Mouse (Mus musculus) stomach, postnatal 0 days (tissue): ENCODE data around the gene Arhgap10. TPM values are rescaled to one million over a fixed set of nuclear protein-coding genes. Genes with fewer than 3 reads are reported as not detected.

Experiments used
- ATAC-seq: fragments of 200-750 bp; cut with Nextera tagmentation; 2 replicates; pipeline ENCODE4 v1.8.0; 2017; ENCODE audit not compliant: low FRiP score, low TSS enrichment
- DNase-seq: peaks from one replicate; pipeline ENCODE4 v3.0.0-alpha.2; 2016; ENCODE audit warnings: low spot score
- H3K27ac ChIP-seq: fragments of 300-500 bp; sonication (generic); replicated peaks from 2 replicates; pipeline ENCODE4 v1.5.1; 2014; ENCODE audit warnings: mild to moderate bottlenecking, control low read depth
- H3K27me3 ChIP-seq: fragments of 300-500 bp; sonication (generic); 2 replicates; pipeline ENCODE4 v1.6.1; 2014; ENCODE audit warnings: low read length; ENCODE audit not compliant: control insufficient read depth, insufficient read depth
- H3K36me3 ChIP-seq: fragments of 300-500 bp; sonication (generic); 2 replicates; pipeline ENCODE4 v1.6.1; 2014; ENCODE audit warnings: low read length, mixed read lengths; ENCODE audit not compliant: control insufficient read depth, insufficient read depth
- H3K4me1 ChIP-seq: fragments of 300-500 bp; sonication (generic); replicated peaks from 2 replicates; pipeline ENCODE4 v1.6.1; 2014; ENCODE audit warnings: antibody characterized with exemption; ENCODE audit not compliant: control insufficient read depth, insufficient read depth
- H3K4me2 ChIP-seq: fragments of 300-500 bp; sonication (generic); replicated peaks from 2 replicates; pipeline ENCODE4 v1.6.1; 2014; ENCODE audit warnings: low read depth, mild to moderate bottlenecking, control low read depth, moderate library complexity
- H3K4me3 ChIP-seq: fragments of 300-500 bp; sonication (generic); 2 replicates; pipeline ENCODE4 v1.5.1; 2014; ENCODE audit warnings: low read depth, low read length, control low read depth
- H3K9ac ChIP-seq: fragments of 300-500 bp; sonication (generic); 2 replicates; pipeline ENCODE4 v1.6.1; 2014; ENCODE audit warnings: mild to moderate bottlenecking, low read length, control low read depth, mixed read lengths
- H3K9me3 ChIP-seq: fragments of 300-500 bp; sonication (generic); 2 replicates; pipeline ENCODE4 v1.6.1; 2016; ENCODE audit warnings: low read length; ENCODE audit not compliant: control insufficient read depth
- CTCF ChIP-seq: IDR thresholded peaks from 2 replicates; pipeline ENCODE4 v1.5.1; 2016; ENCODE audit warnings: antibody characterized with exemption, low read depth, mild to moderate bottlenecking, moderate library complexity
- EP300 ChIP-seq: optimal IDR thresholded peaks from 2 replicates; pipeline ENCODE3; 2016; ENCODE audit warnings: antibody characterized with exemption
- WGBS: fragments of 180-500 bp; shearing (Covaris S2); extraction: QIAGEN DNeasy Blood & Tissue Kit; methylation state at CpG from one replicate; pipeline ENCODE4 v1.1.7; 2014; 5-methylcytosine and 5-hydroxymethylcytosine counted together
- polyA plus RNA-seq: library from polyadenylated mRNA; unstranded; fragments of >200 nt; fragmentation: Nextera tagmentation; extraction: Ambion mirVana; gene quantifications from 2 replicates; pipeline ENCODE4 v1.2.1, GENCODE M21; 2015

The Arhgap10 gene
- polyA plus RNA-seq, result 18.8 TPM in 2 replicates

- WGBS, result under 1% methylated on average over 52 of the region's 95 CpGs
Measured at GRCm38 (mm10) chr8:77517301-77518200, at the start of gene Arhgap10. Arhgap10 (minus strand) TSS chr8:77517953.

GRCm38 (mm10) chr8:77561441-77561840, 43.7 kb upstream of the Arhgap10 start:
- no peaks in the 10 kb centered on the region for H3K9me3 ChIP-seq
- H3K4me1 ChIP-seq, result no peaks in the 10 kb centered on the region
- no peak for DNase-seq
- no peak for TF ChIP-seq EP300
- no peak for TF ChIP-seq CTCF
- no peaks in the 10 kb centered on the region for H3K27me3 ChIP-seq
- no peak for ATAC-seq
- H3K4me2 ChIP-seq, result no peak overlapping the region
- no peak overlapping the region for H3K27ac ChIP-seq
- peaks cover 12% of the 10 kb centered on the region for H3K36me3 ChIP-seq
- no peak overlapping the region for H3K9ac ChIP-seq
- WGBS, result 78% methylated on average over 3 of the region's 3 CpGs
- no peak overlapping the region for H3K4me3 ChIP-seq

More at GRCm38 (mm10) chr8:77517301-77518200, at the start of gene Arhgap10:
- H3K27ac ChIP-seq, result peak within 1 kb of the TSS; percentile 92
- peak within 1 kb of the TSS; percentile 74 for H3K4me2 ChIP-seq
- H3K9ac ChIP-seq, result peak within 1 kb of the TSS; percentile 86
- H3K4me1 ChIP-seq, result peaks cover 2% of the 10 kb centered on the region
- no peaks in the 10 kb centered on the region for H3K36me3 ChIP-seq
- ATAC-seq (peak; percentile 90), DNase-seq (peak; percentile 87)
- H3K4me3 ChIP-seq, result peak within 1 kb of the TSS; percentile 80
- no peaks in the 10 kb centered on the region for H3K27me3 ChIP-seq
- TF ChIP-seq EP300 (no peak), CTCF (0 out of 2 replicates have a peak, but pooled peaks have one; percentile 1)
- no peaks in the 10 kb centered on the region for H3K9me3 ChIP-seq

- DNase-seq (no peak), ATAC-seq (no peak)
- H3K9ac ChIP-seq, result no peak overlapping the region
- H3K27ac ChIP-seq, result no peak overlapping the region
- no peaks in the 10 kb centered on the region for H3K4me1 ChIP-seq
- peaks cover 6% of the 10 kb centered on the region for H3K36me3 ChIP-seq
- H3K9me3 ChIP-seq, result 0 out of 2 replicates have a peak, but pooled peaks cover 3% of the 10 kb centered on the region
- H3K4me2 ChIP-seq, result no peak overlapping the region
- TF ChIP-seq CTCF (no peak), EP300 (no peak)
- H3K27me3 ChIP-seq, result no peaks in the 10 kb centered on the region
- WGBS, result 94% methylated on average over 3 of the region's 3 CpGs
- no peak overlapping the region for H3K4me3 ChIP-seq
Measured at GRCm38 (mm10) chr8:77552491-77552890, 34.7 kb upstream of the Arhgap10 start.

DNA sequence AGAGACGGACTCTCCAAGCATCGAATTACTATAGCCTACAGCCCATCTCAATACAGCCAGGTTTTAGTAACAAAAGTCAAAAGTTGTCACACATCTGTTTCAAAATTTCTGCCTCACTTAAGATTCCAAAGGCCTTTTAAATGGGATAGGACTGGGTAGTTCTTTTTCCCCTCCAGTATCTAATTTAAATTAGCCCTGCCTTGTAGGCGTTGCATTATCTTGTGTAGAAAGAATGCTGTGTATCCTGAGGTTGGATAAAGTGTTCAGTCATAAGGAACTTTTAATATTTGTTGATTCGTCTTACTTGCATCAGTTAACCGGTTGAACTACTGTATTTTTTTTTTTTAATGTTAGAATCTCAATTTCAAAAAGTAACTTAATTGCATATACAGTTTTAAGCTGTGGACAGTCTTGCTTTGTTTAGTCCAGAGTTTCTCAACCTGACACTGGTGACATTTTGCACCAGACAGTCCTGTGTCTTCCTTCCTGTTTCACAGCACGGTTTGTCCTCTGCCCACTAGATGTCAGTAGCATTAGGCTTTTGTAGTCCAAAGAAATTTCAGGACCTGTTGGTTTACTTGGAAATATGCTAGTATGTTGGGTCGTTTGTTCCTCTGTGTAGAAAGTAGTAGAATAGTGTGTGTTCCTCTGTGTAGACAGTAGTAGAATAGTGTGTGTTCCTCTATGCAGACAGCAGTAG, 32.3 kb upstream of the Arhgap10 start:
- 9% methylated on average over 7 of the region's 7 CpGs for WGBS
- H3K36me3 ChIP-seq, result peaks cover 3% of the 10 kb centered on the region; the same call in 1 of the 2 replicates
- H3K9me3 ChIP-seq, result 0 out of 2 replicates have a peak, but pooled peaks cover 3% of the 10 kb centered on the region
- peak overlapping the region; percentile 82 for H3K4me2 ChIP-seq
- peak overlapping the region; percentile 95 for H3K27ac ChIP-seq
- no peak for ATAC-seq
- H3K4me1 ChIP-seq, result no peaks in the 10 kb centered on the region
- DNase-seq, result no peak
- peak overlapping the region; percentile 90 for H3K4me3 ChIP-seq
- H3K9ac ChIP-seq, result peak overlapping the region; percentile 90
- H3K27me3 ChIP-seq, result no peaks in the 10 kb centered on the region
- TF ChIP-seq CTCF (peak; percentile 81), EP300 (no peak)

DNA sequence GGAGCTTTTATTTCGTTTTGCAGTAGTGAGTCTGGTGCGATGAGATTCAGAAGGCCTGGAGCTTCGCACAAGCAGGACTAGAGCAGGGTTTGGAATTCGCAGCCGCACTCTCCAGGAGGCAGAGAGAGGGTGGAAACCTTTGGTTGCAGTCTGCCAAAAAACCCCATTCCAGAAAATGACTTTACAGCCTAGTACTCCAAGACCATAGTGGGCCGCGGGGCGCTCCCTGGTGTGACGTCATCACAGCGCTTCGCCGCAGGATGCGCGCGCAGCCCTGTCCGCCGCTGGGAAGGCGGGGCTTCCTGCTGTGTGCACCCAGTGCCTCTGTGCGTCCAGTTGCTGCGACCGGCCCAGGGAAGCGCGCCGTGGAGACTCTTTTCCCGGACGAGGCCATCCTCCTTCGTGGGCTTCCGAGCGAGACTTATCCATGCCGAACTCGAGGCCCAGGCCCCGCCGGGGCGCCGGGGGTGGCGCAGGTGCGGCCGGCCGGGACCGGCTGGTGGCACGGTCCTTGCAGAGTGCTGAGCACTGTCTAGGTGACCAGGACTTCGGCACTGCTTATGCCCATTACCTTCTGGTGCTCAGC, 31.5 kb upstream of the Arhgap10 start, which contains the start of gene Prmt9:
Gene Prmt9 (plus strand): TSS at position 277 of the 586 bp plus-strand sequence.
- no peaks in the 10 kb centered on the region for H3K4me1 ChIP-seq
- H3K4me2 ChIP-seq, result peak within 1 kb of the TSS; percentile 82
- H3K27ac ChIP-seq, result peak within 1 kb of the TSS; percentile 95
- peak; percentile 98 for ATAC-seq
- peak within 1 kb of the TSS; percentile 90 for H3K4me3 ChIP-seq
- H3K36me3 ChIP-seq, result peaks cover 3% of the 10 kb centered on the region; the same call in 1 of the 2 replicates
- peak; percentile 93 for DNase-seq
- peak within 1 kb of the TSS; percentile 90 for H3K9ac ChIP-seq
- H3K27me3 ChIP-seq, result no peaks in the 10 kb centered on the region
- TF ChIP-seq EP300 (no peak), CTCF (no peak)
- H3K9me3 ChIP-seq, result 0 out of 2 replicates have a peak, but pooled peaks cover 3% of the 10 kb centered on the region
- 3% methylated on average over 42 of the region's 42 CpGs for WGBS
